Mouse (Mus musculus) erythroblast, adult 5-6 weeks (primary cell): ENCODE results near the gene Ttc39d. TPM values are rescaled to one million over a fixed set of nuclear protein-coding genes. Genes with fewer than 3 reads are reported as not detected.

Source experiments
- ATAC-seq: replicated peaks from 2 replicates; pipeline ENCODE4 v1.8.0; 2016; ENCODE audit warnings: moderate number of reproducible peaks, mild to moderate bottlenecking, moderate TSS enrichment, inconsistent platforms; ENCODE audit not compliant: poor library complexity, low FRiP score, severe bottlenecking
- total RNA-seq, 2 experiments: library from RNA; stranded (forward) in 1 of 2; stranded (reverse) in 1 of 2; fragments of 150-400 nt in 1 of 2; fragments of 200-764, 138-1000 nt in 1 of 2; gene quantifications; 2 replicates each; pipeline versions ENCODE4 v1.2.3 to v1.2.4; 2015 to 2017; ENCODE audit warnings: low replicate concordance in 2 of 2

Ttc39d gene
- total RNA-seq, 2 experiments from 2014 or later = not detected

DNA sequence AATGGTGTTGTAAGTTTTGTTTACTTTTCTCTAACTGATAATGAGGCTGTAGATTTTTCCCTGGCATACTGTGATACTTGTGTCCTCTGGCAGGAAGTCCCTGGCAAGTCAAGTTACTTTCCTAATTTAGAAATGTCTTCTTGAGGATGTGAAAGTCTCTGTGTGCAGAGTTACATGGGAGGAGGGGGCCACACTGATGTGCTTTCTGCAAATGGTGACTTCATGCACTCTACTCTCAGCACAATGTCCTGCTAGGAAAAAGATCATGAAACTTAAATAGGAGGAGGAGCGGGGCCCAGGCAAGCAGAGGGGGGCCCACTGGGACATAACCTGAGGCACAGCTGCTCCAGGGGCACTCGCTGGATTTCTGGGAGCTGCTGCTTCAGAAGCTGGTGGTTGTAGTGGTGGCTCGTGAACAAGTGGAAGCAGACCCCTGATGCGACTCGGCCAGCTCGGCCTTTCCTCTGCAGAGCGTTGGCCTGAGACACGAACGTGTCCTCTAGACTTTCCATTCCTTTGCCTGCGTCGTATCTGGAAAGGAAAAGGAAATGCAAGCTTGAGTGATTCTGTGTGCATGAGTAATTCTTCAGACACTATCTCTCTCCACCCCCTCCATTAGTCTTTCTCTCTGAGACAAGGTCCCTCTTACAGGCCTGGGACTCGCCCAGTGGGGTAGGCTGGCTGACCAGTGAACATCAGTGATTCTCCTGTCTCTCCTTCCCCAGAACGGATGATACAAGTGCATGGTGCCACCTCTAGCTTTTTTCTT is 45.7 kb downstream of the Ttc39d start:
- no peak for ATAC-seq

DNA sequence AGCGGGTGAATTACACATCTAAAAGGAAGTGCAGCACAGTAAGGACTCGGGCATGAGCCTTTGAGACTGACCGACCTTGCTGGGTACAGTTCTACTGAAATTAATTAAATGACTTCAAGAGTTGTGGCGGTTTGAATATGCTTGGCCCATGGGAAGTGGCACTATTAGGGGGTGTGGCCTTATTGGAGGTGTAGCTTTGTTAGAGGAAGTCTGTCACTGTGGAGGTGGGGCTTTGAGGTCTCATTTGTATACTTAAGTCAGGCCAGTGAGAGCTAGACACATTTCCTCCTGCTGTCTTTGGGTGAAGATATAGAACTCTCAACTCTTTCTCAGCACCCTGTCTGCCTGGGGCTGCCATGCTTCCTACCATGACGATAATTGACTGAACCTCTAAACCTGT is 47.2 kb downstream of the Ttc39d start:
- no peak for ATAC-seq

DNA sequence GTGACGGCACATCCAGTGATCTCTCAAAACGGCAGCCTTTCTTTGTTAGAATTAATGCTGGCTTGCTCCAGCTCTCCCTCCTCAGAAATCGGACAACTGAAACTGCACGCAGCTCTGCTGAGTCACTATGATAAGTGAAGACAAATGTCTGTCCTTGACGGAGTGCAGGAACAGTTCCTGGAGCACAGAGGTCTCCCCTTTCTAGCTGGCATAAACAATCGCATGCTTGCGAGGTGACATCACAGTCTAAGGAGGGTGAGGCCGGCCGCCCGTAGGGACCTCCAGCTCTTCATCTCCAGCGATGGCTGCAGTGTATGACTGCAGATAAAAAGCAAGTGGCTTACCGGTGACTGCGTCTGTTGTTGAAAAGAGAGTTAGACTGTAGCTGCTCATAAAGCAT is 47.9 kb downstream of the Ttc39d start:
- ATAC-seq = no peak

DNA sequence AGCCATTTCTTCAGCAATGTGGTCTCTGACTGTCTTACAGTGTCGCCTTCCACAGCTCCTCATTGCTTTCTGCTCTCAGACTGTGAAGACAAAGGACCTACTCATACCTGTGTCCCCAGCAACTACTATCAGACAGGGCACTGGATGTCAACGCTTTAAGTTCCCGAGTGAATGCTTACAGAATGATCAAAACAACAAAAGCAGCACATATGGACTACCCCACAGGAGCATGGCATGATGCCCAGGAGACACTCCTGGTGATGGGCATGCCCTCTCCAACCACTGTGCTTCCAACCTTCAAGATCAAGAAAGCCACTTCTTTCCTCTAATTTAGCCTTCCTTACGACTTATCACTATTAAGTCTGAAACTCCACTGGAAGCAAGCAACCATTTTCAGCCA is 59.8 kb downstream of the Ttc39d start:
- no peak for ATAC-seq

Other genes starting within 250 kb of the Ttc39d start
- 32.6 and 37.1 TPM in 2 replicates for gene Hnrnpll, start 145.1 kb upstream of the Ttc39d start, total RNA-seq (2015; ENCODE audit: low replicate concordance)
- 24.6 and 31.1 TPM in 2 replicates for gene Hnrnpll, start 145.1 kb upstream of the Ttc39d start, total RNA-seq (2017; ENCODE audit: low replicate concordance)
- gene Galm, start 80.0 kb upstream of the Ttc39d start, total RNA-seq (2015; ENCODE audit: low replicate concordance) = 2.1 and 7.5 TPM in 2 replicates
- 0.84 and 1.7 TPM in 2 replicates for gene Galm, start 80.0 kb upstream of the Ttc39d start, total RNA-seq (2017; ENCODE audit: low replicate concordance)
- 90.1 and 116 TPM in 2 replicates for gene Srsf7, start 153 bp upstream of the Ttc39d start, total RNA-seq (2015; ENCODE audit: low replicate concordance)
- gene Srsf7, start 153 bp upstream of the Ttc39d start, total RNA-seq (2017; ENCODE audit: low replicate concordance) = 89.8 and 90.9 TPM in 2 replicates
- 2.9 and 5.6 TPM in 2 replicates for gene Gemin6, start 17.0 kb downstream of the Ttc39d start, total RNA-seq (2015; ENCODE audit: low replicate concordance)
- 1.8 and 12.3 TPM in 2 replicates for gene Gemin6, start 17.0 kb downstream of the Ttc39d start, total RNA-seq (2017; ENCODE audit: low replicate concordance)
- gene Morn2, start 82.7 kb downstream of the Ttc39d start, total RNA-seq (2015; ENCODE audit: low replicate concordance) = not detected in 2 replicates
- 3.3 TPM in 1 of 2 replicates, not detected in the other for gene Morn2, start 82.7 kb downstream of the Ttc39d start, total RNA-seq (2017; ENCODE audit: low replicate concordance)
- 1.3 and 7.7 TPM in 2 replicates for gene Dhx57, start 83.0 kb downstream of the Ttc39d start, total RNA-seq (2015; ENCODE audit: low replicate concordance)
- gene Dhx57, start 83.0 kb downstream of the Ttc39d start, total RNA-seq (2017; ENCODE audit: low replicate concordance) = 2.0 and 2.4 TPM in 2 replicates
- gene Arhgef33, start 99.9 kb downstream of the Ttc39d start, total RNA-seq (2015; ENCODE audit: low replicate concordance) = not detected in 2 replicates
- not detected in 2 replicates for gene Arhgef33, start 99.9 kb downstream of the Ttc39d start, total RNA-seq (2017; ENCODE audit: low replicate concordance)
- not detected in 2 replicates for gene Gm10190, start 166.1 kb downstream of the Ttc39d start, total RNA-seq (2015; ENCODE audit: low replicate concordance)
- not detected in 2 replicates for gene Gm10190, start 166.1 kb downstream of the Ttc39d start, total RNA-seq (2017; ENCODE audit: low replicate concordance)